Mouse (Mus musculus) forebrain, embryonic 12.5 days (tissue): ENCODE results near the gene Cyp2d10. TPM values are rescaled to one million over a fixed set of nuclear protein-coding genes. Genes with fewer than 3 reads are reported as not detected.
"Not testable (repeated sequence)": the region's sequence is repeated elsewhere in the genome, so short reads cannot be mapped to it uniquely, and the experiment has no call there.

Source experiments
- ATAC-seq: fragments of 200-750 bp; cut with Nextera tagmentation; 2 replicates; pipeline ENCODE4 v1.8.0; 2017; ENCODE audit warnings: moderate TSS enrichment; ENCODE audit not compliant: low FRiP score
- H3K27ac ChIP-seq: fragments of 300-500 bp; sonication (generic); 2 replicates; pipeline ENCODE4 v1.5.1; 2016; ENCODE audit warnings: mild to moderate bottlenecking
- H3K27me3 ChIP-seq: fragments of 300-500 bp; sonication (generic); 2 replicates; pipeline ENCODE4 v1.6.1; 2016; ENCODE audit warnings: mild to moderate bottlenecking
- H3K36me3 ChIP-seq: fragments of 300-500 bp; sonication (generic); replicated peaks from 2 replicates; pipeline ENCODE4 v1.6.1; 2016; ENCODE audit warnings: mild to moderate bottlenecking
- H3K4me1 ChIP-seq: fragments of 300-500 bp; sonication (generic); 2 replicates; pipeline ENCODE4 v1.6.1; 2016
- H3K4me2 ChIP-seq: fragments of 300-500 bp; sonication (generic); 2 replicates; pipeline ENCODE4 v1.6.1; 2016; ENCODE audit warnings: mild to moderate bottlenecking, moderate library complexity
- H3K4me3 ChIP-seq: fragments of 300-500 bp; sonication (generic); replicated peaks from 2 replicates; pipeline ENCODE4 v1.5.1; 2016; ENCODE audit warnings: mild to moderate bottlenecking
- H3K9ac ChIP-seq: fragments of 300-500 bp; sonication (generic); 2 replicates; pipeline ENCODE4 v1.6.1; 2016; ENCODE audit warnings: mild to moderate bottlenecking
- H3K9me3 ChIP-seq: fragments of 300-500 bp; sonication (generic); 2 replicates; pipeline ENCODE4 v1.6.1; 2016
- WGBS: fragments of 180-500 bp; shearing (Covaris S2); methylation state at CpG from one replicate; pipeline ENCODE4 v1.1.7; 2016; 5-methylcytosine and 5-hydroxymethylcytosine counted together
- polyA plus RNA-seq: library from polyadenylated mRNA; unstranded; fragments of >200 nt; fragmentation: Nextera tagmentation; extraction: Ambion mirVana; gene quantifications from 2 replicates; pipeline ENCODE4 v1.2.1, GENCODE M21; 2016

Cyp2d10 gene
- not detected in 2 replicates for polyA plus RNA-seq

- Histone ChIP-seq H3K36me3 (no peaks in the 10 kb centered on the region), H3K9me3 (no peaks in the 10 kb centered on the region), H3K27me3 (no peaks in the 10 kb centered on the region), H3K9ac (no peak within 1 kb of the TSS), H3K4me2 (no peak within 1 kb of the TSS), H3K4me3 (no peak within 1 kb of the TSS), H3K27ac (no peak within 1 kb of the TSS), H3K4me1 (no peaks in the 10 kb centered on the region)
- ATAC-seq = no peak
- WGBS = 90% methylated on average over 6 of the region's 6 CpGs
These were observed at the start of gene Cyp2d10 for GRCm38 (mm10) chr15:82406981-82407380. Cyp2d10 (minus strand) TSS chr15:82407195.

DNA sequence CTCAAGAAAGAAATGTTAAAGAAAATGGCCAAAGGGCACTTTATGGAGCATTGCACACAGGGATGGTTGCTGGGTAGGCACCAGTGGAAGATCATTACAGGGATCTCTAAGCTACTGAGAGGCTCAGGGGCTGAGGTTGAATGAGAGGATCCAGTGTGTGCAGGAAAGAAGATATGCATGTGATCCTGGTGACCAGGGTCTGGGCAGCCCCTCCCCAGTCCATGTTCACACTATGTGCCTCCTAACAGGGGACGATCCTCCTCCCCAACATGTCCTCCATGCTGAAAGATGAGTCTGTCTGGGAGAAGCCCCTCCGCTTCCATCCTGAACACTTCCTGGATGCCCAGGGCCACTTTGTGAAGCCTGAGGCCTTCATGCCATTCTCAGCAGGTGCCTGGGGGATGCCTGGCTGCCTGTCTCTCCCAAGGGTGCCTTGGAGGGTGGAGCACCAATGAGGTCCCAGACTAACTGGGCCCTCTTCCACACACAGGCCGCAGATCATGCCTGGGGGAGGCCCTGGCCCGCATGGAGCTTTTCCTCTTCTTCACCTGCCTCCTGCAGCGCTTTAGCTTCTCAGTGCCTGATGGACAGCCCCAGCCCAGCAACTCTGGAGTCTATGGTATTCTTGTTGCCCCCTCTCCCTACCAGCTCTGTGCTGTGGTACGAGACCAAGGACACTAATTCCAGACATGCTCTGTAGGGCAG is 49.2 kb upstream of the Cyp2d10 start:
- 90% methylated on average over 6 of the region's 6 CpGs for WGBS
- not testable (repeated sequence) for H3K27ac ChIP-seq, H3K36me3 ChIP-seq, H3K9me3 ChIP-seq, H3K4me1 ChIP-seq, H3K9ac ChIP-seq, H3K4me2 ChIP-seq, H3K4me3 ChIP-seq, ATAC-seq, H3K27me3 ChIP-seq

- not testable (repeated sequence) for H3K4me1 ChIP-seq, H3K4me3 ChIP-seq, H3K27ac ChIP-seq, H3K4me2 ChIP-seq, H3K9ac ChIP-seq, H3K36me3 ChIP-seq, H3K9me3 ChIP-seq, H3K27me3 ChIP-seq, ATAC-seq
- WGBS = 83% methylated on average over 6 of the region's 6 CpGs
These were observed 46.5 kb upstream of the Cyp2d10 start for GRCm38 (mm10) chr15:82453501-82453900.

GRCm38 (mm10) chr15:82452133-82452532 is 45.1 kb upstream of the Cyp2d10 start:
- H3K4me3 ChIP-seq, H3K27ac ChIP-seq, H3K9ac ChIP-seq, H3K9me3 ChIP-seq, H3K4me1 ChIP-seq, H3K27me3 ChIP-seq, H3K4me2 ChIP-seq, H3K36me3 ChIP-seq, ATAC-seq: not testable (repeated sequence)
- 80% methylated on average over 1 of the region's 1 CpGs for WGBS

GRCm38 (mm10) chr15:82450045-82450444 is 43.0 kb upstream of the Cyp2d10 start:
- H3K9me3 ChIP-seq, H3K36me3 ChIP-seq, H3K4me2 ChIP-seq, H3K9ac ChIP-seq, H3K4me3 ChIP-seq, H3K27me3 ChIP-seq, ATAC-seq, H3K27ac ChIP-seq, H3K4me1 ChIP-seq: not testable (repeated sequence)
- WGBS = 67% methylated on average over 2 of the region's 2 CpGs

- no peaks in the 10 kb centered on the region for H3K9me3 ChIP-seq
- H3K9ac ChIP-seq = no peak overlapping the region
- peaks cover 3% of the 10 kb centered on the region; the same call in 1 of the 2 replicates for H3K4me1 ChIP-seq
- no peak overlapping the region for H3K4me2 ChIP-seq
- no peaks in the 10 kb centered on the region for H3K36me3 ChIP-seq
- 84% methylated on average over 8 of the region's 8 CpGs for WGBS
- no peak for ATAC-seq
- no peak overlapping the region for H3K27ac ChIP-seq
- H3K4me3 ChIP-seq = no peak overlapping the region
- H3K27me3 ChIP-seq = no peaks in the 10 kb centered on the region
These were observed 38.2 kb upstream of the Cyp2d10 start for GRCm38 (mm10) chr15:82445196-82445595.

DNA sequence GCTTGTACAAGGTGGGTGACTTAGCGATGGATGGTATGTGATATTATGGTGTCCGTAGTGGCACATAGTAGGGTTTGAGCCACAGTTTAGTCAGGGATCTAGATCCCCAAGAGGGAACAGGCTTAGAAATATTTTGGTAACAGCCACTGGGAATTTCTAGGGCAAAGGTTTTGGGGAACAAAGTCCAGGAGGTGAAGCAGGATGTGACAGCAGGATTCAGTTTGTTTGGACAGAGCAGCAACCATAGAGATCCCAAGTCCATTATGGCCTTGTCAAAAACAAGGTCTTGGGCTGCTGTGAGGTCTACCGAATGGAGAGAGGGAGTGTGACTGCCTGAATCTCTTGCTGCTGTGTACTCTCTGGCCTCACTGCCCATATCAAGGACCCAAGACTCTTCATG is 36.7 kb upstream of the Cyp2d10 start:
- no peak overlapping the region for H3K9ac ChIP-seq
- H3K27ac ChIP-seq = no peak overlapping the region
- H3K4me1 ChIP-seq = peaks cover 3% of the 10 kb centered on the region; the same call in 1 of the 2 replicates
- WGBS = 93% methylated on average over 3 of the region's 3 CpGs
- no peaks in the 10 kb centered on the region for H3K9me3 ChIP-seq
- H3K4me2 ChIP-seq = no peak overlapping the region
- no peaks in the 10 kb centered on the region for H3K27me3 ChIP-seq
- ATAC-seq = no peak
- no peak overlapping the region for H3K4me3 ChIP-seq
- H3K36me3 ChIP-seq = no peaks in the 10 kb centered on the region

GRCm38 (mm10) chr15:82437975-82438617 is 31.1 kb upstream of the Cyp2d10 start:
- no peaks in the 10 kb centered on the region for H3K4me1 ChIP-seq
- no peak overlapping the region for H3K4me2 ChIP-seq
- ATAC-seq = no peak
- no peaks in the 10 kb centered on the region for H3K36me3 ChIP-seq
- H3K9ac ChIP-seq = no peak overlapping the region
- H3K27ac ChIP-seq = no peak overlapping the region
- peaks cover 7% of the 10 kb centered on the region for H3K9me3 ChIP-seq
- 72% methylated on average over 5 of the region's 5 CpGs for WGBS
- 0 out of 2 replicates have a peak, but pooled peaks cover 4% of the 10 kb centered on the region for H3K27me3 ChIP-seq
- no peak overlapping the region for H3K4me3 ChIP-seq

DNA sequence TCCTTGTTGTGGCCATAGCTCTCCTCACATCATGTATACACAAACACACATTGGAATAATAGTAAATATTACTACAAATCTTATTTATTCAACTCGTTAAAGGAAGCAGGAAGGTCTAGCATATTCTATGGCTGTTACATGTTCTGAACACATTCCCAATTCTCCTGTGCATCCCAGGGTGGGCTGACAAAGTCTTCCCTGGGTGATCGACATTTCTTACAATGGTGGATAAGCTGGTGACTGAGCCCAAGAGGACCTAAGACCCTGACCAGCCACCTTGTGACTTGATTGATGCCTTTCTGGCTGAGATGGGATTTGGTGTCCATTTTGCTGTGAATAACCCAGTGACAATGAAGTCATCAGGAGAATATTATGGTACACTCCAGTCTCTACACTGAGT is 28.6 kb upstream of the Cyp2d10 start:
- 86% methylated on average over 2 of the region's 2 CpGs for WGBS
- no peak overlapping the region for H3K4me2 ChIP-seq

GRCm38 (mm10) chr15:82435011-82435410 is 28.0 kb upstream of the Cyp2d10 start:
- Histone ChIP-seq H3K4me3 (no peak overlapping the region), H3K4me2 (no peak overlapping the region), H3K4me1 (no peaks in the 10 kb centered on the region), H3K36me3 (no peaks in the 10 kb centered on the region), H3K27ac (no peak overlapping the region), H3K9me3 (peaks cover 7% of the 10 kb centered on the region), H3K27me3 (0 out of 2 replicates have a peak, but pooled peaks cover 4% of the 10 kb centered on the region), H3K9ac (no peak overlapping the region)
- no peak for ATAC-seq
- WGBS = 82% methylated on average over 3 of the region's 3 CpGs

More for the DNA sequence above, 28.6 kb upstream of the Cyp2d10 start:
- H3K36me3 ChIP-seq = no peaks in the 10 kb centered on the region
- no peak overlapping the region for H3K9ac ChIP-seq
- 0 out of 2 replicates have a peak, but pooled peaks cover 4% of the 10 kb centered on the region for H3K27me3 ChIP-seq
- H3K4me1 ChIP-seq = no peaks in the 10 kb centered on the region
- no peak overlapping the region for H3K4me3 ChIP-seq
- H3K27ac ChIP-seq = no peak overlapping the region
- H3K9me3 ChIP-seq = peaks cover 7% of the 10 kb centered on the region
- no peak for ATAC-seq

- WGBS = 92% methylated on average over 3 of the region's 3 CpGs
- no peak overlapping the region for H3K9ac ChIP-seq
- H3K9me3 ChIP-seq = peaks cover 7% of the 10 kb centered on the region
- no peaks in the 10 kb centered on the region for H3K36me3 ChIP-seq
- H3K4me3 ChIP-seq = no peak overlapping the region
- H3K27ac ChIP-seq = no peak overlapping the region
- no peak overlapping the region for H3K4me2 ChIP-seq
- ATAC-seq = no peak
- no peaks in the 10 kb centered on the region for H3K4me1 ChIP-seq
- H3K27me3 ChIP-seq = 0 out of 2 replicates have a peak, but pooled peaks cover 4% of the 10 kb centered on the region
These were observed 27.5 kb upstream of the Cyp2d10 start for GRCm38 (mm10) chr15:82434541-82434940.

DNA sequence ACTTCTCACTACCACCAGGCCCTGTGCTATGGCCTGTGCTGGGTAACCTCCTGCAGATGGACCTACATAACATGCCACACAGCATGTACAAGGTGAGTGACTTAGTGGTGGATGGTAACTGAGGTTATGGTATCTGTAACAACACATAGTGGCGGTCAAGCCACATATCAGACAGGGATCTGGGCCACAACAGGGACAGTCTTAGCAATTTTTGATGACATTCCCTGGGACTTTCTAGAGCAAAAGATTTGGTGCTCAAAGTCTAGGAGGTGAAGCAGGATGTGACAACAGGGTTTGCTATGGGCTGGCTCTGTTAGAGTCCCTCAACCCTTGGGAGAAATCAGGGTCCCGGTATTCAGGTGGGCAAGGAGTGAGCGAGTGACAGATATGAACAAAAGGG is 26.6 kb upstream of the Cyp2d10 start:
- H3K36me3 ChIP-seq = no peaks in the 10 kb centered on the region
- H3K9me3 ChIP-seq = peaks cover 7% of the 10 kb centered on the region
- no peak for ATAC-seq
- WGBS = 95% methylated on average over 3 of the region's 3 CpGs
- no peaks in the 10 kb centered on the region for H3K4me1 ChIP-seq
- H3K9ac ChIP-seq = no peak overlapping the region
- no peak overlapping the region for H3K4me3 ChIP-seq
- H3K4me2 ChIP-seq = no peak overlapping the region
- H3K27me3 ChIP-seq = 0 out of 2 replicates have a peak, but pooled peaks cover 4% of the 10 kb centered on the region
- no peak overlapping the region for H3K27ac ChIP-seq

GRCm38 (mm10) chr15:82433137-82433536 is 26.1 kb upstream of the Cyp2d10 start, which contains the start of gene Cyp2d9:
Cyp2d9 (plus strand) TSS chr15:82433437.
- no peak for ATAC-seq
- Histone ChIP-seq H3K4me2 (no peak within 1 kb of the TSS), H3K9ac (no peak within 1 kb of the TSS), H3K27ac (no peak within 1 kb of the TSS), H3K4me1 (no peaks in the 10 kb centered on the region), H3K4me3 (no peak within 1 kb of the TSS), H3K36me3 (no peaks in the 10 kb centered on the region), H3K27me3 (0 out of 2 replicates have a peak, but pooled peaks cover 4% of the 10 kb centered on the region), H3K9me3 (peaks cover 10% of the 10 kb centered on the region)
